Mouse (Mus musculus): ENCODE measurements at regions not wholly inside any gene's neighbourhood (a gene's known extent, or its start where the extent isn't known, plus 50 kb on each side); places are given as distances from the start of the nearest gene placed in this dataset.

- no peak for ATAC-seq (ENCODE audit: low FRiP score, low TSS enrichment)
- WGBS = 77% methylated on average over 7 of the region's 7 CpGs
- no peak overlapping the region for H3K27ac ChIP-seq (replicated peaks)
- H3K4me3 ChIP-seq (ENCODE audit: low read depth, low read length) = no peak overlapping the region
- H3K4me1 ChIP-seq (replicated peaks; ENCODE audit: control insufficient read depth, insufficient read depth) = no peaks in the 10 kb centered on the region
- TF ChIP-seq CTCF (IDR thresholded peaks at IDR 0.05; ENCODE audit: low read depth) (no peak), EP300 (optimal IDR thresholded peaks at IDR 0.05) (no peak)
- no peaks in the 10 kb centered on the region for H3K27me3 ChIP-seq (ENCODE audit: control insufficient read depth, insufficient read depth, low read length)
- no peaks in the 10 kb centered on the region for H3K9me3 ChIP-seq (ENCODE audit: control insufficient read depth, low read length)
- DNase-seq (ENCODE audit: low spot score) = no peak
- H3K9ac ChIP-seq (ENCODE audit: low read length) = no peak overlapping the region
- H3K36me3 ChIP-seq (ENCODE audit: control insufficient read depth, insufficient read depth, low read length) = no peaks in the 10 kb centered on the region
- H3K4me2 ChIP-seq (replicated peaks; ENCODE audit: low read depth) = no peak overlapping the region
These were observed 97.8 kb downstream of the Tmsb4x start for GRCm38 (mm10) chrX:167111059-167111871.

- DNase-seq (ENCODE audit: low spot score) (no peak), ATAC-seq (ENCODE audit: low FRiP score, low TSS enrichment) (no peak)
- Histone ChIP-seq H3K9me3 (ENCODE audit: control insufficient read depth, low read length) (no peaks in the 10 kb centered on the region), H3K4me3 (ENCODE audit: low read depth, low read length) (no peak overlapping the region), H3K4me1 (replicated peaks; ENCODE audit: control insufficient read depth, insufficient read depth) (no peaks in the 10 kb centered on the region), H3K36me3 (ENCODE audit: control insufficient read depth, insufficient read depth, low read length) (no peaks in the 10 kb centered on the region), H3K4me2 (replicated peaks; ENCODE audit: low read depth) (no peak overlapping the region), H3K27me3 (ENCODE audit: control insufficient read depth, insufficient read depth, low read length) (no peaks in the 10 kb centered on the region), H3K27ac (replicated peaks) (no peak overlapping the region), H3K9ac (ENCODE audit: low read length) (no peak overlapping the region)
- 83% methylated on average over 6 of the region's 6 CpGs for WGBS
- no peak for TF ChIP-seq CTCF (IDR thresholded peaks at IDR 0.05; ENCODE audit: low read depth)
- TF ChIP-seq EP300 (optimal IDR thresholded peaks at IDR 0.05) = no peak
These were observed 100.8 kb downstream of the Tmsb4x start for GRCm38 (mm10) chrX:167108356-167108755.

GRCm38 (mm10) chrX:167107469-167107868, 101.6 kb downstream of the Tmsb4x start:
- TF ChIP-seq CTCF (IDR thresholded peaks at IDR 0.05; ENCODE audit: low read depth) (no peak), EP300 (optimal IDR thresholded peaks at IDR 0.05) (no peak)
- H3K4me3 ChIP-seq (ENCODE audit: low read depth, low read length) = no peak overlapping the region
- H3K36me3 ChIP-seq (ENCODE audit: control insufficient read depth, insufficient read depth, low read length) = no peaks in the 10 kb centered on the region
- ATAC-seq (ENCODE audit: low FRiP score, low TSS enrichment) (no peak), DNase-seq (ENCODE audit: low spot score) (no peak)
- no peak overlapping the region for H3K27ac ChIP-seq (replicated peaks)
- no peaks in the 10 kb centered on the region for H3K27me3 ChIP-seq (ENCODE audit: control insufficient read depth, insufficient read depth, low read length)
- no peak overlapping the region for H3K9ac ChIP-seq (ENCODE audit: low read length)
- H3K9me3 ChIP-seq (ENCODE audit: control insufficient read depth, low read length) = no peaks in the 10 kb centered on the region
- no peak overlapping the region for H3K4me2 ChIP-seq (replicated peaks; ENCODE audit: low read depth)
- H3K4me1 ChIP-seq (replicated peaks; ENCODE audit: control insufficient read depth, insufficient read depth) = no peaks in the 10 kb centered on the region
- WGBS = 72% methylated on average over 4 of the region's 4 CpGs

- no peak overlapping the region for H3K4me3 ChIP-seq (ENCODE audit: low read depth, low read length)
These were observed 103.1 kb downstream of the Tmsb4x start for GRCm38 (mm10) chrX:167105931-167106417.

GRCm38 (mm10) chrX:167105354-167105753, 103.8 kb downstream of the Tmsb4x start:
- H3K27ac ChIP-seq (replicated peaks) = no peak overlapping the region
- TF ChIP-seq EP300 (optimal IDR thresholded peaks at IDR 0.05) (no peak), CTCF (IDR thresholded peaks at IDR 0.05; ENCODE audit: low read depth) (no peak)
- WGBS = 81% methylated on average over 4 of the region's 4 CpGs
- no peak overlapping the region for H3K4me3 ChIP-seq (ENCODE audit: low read depth, low read length)
- H3K4me2 ChIP-seq (replicated peaks; ENCODE audit: low read depth) = no peak overlapping the region
- ATAC-seq (ENCODE audit: low FRiP score, low TSS enrichment) = no peak
- H3K9ac ChIP-seq (ENCODE audit: low read length) = no peak overlapping the region
- no peaks in the 10 kb centered on the region for H3K9me3 ChIP-seq (ENCODE audit: control insufficient read depth, low read length)
- no peak for DNase-seq (ENCODE audit: low spot score)
- no peaks in the 10 kb centered on the region for H3K4me1 ChIP-seq (replicated peaks; ENCODE audit: control insufficient read depth, insufficient read depth)
- H3K36me3 ChIP-seq (ENCODE audit: control insufficient read depth, insufficient read depth, low read length) = no peaks in the 10 kb centered on the region
- no peaks in the 10 kb centered on the region for H3K27me3 ChIP-seq (ENCODE audit: control insufficient read depth, insufficient read depth, low read length)

More at GRCm38 (mm10) chrX:167105931-167106417, 103.1 kb downstream of the Tmsb4x start:
- H3K27me3 ChIP-seq (ENCODE audit: control insufficient read depth, insufficient read depth, low read length) = no peaks in the 10 kb centered on the region
- H3K9me3 ChIP-seq (ENCODE audit: control insufficient read depth, low read length) = no peaks in the 10 kb centered on the region
- ATAC-seq (ENCODE audit: low FRiP score, low TSS enrichment) (no peak), DNase-seq (ENCODE audit: low spot score) (no peak)
- WGBS = 67% methylated on average over 11 of the region's 11 CpGs
- no peaks in the 10 kb centered on the region for H3K36me3 ChIP-seq (ENCODE audit: control insufficient read depth, insufficient read depth, low read length)
- no peaks in the 10 kb centered on the region for H3K4me1 ChIP-seq (replicated peaks; ENCODE audit: control insufficient read depth, insufficient read depth)
- no peak overlapping the region for H3K9ac ChIP-seq (ENCODE audit: low read length)
- no peak overlapping the region for H3K4me2 ChIP-seq (replicated peaks; ENCODE audit: low read depth)
- no peak overlapping the region for H3K27ac ChIP-seq (replicated peaks)
- TF ChIP-seq CTCF (IDR thresholded peaks at IDR 0.05; ENCODE audit: low read depth) = no peak
- TF ChIP-seq EP300 (optimal IDR thresholded peaks at IDR 0.05) = no peak

- ATAC-seq (ENCODE audit: low FRiP score, low TSS enrichment) (no peak), DNase-seq (ENCODE audit: low spot score) (no peak)
- no peak overlapping the region for H3K4me3 ChIP-seq (ENCODE audit: low read depth, low read length)
- no peak overlapping the region for H3K4me2 ChIP-seq (replicated peaks; ENCODE audit: low read depth)
- no peaks in the 10 kb centered on the region for H3K4me1 ChIP-seq (replicated peaks; ENCODE audit: control insufficient read depth, insufficient read depth)
- TF ChIP-seq CTCF (IDR thresholded peaks at IDR 0.05; ENCODE audit: low read depth) (no peak), EP300 (optimal IDR thresholded peaks at IDR 0.05) (no peak)
- H3K27me3 ChIP-seq (ENCODE audit: control insufficient read depth, insufficient read depth, low read length) = no peaks in the 10 kb centered on the region
- no peak overlapping the region for H3K27ac ChIP-seq (replicated peaks)
- WGBS = 58% methylated on average over 4 of the region's 4 CpGs
- H3K9ac ChIP-seq (ENCODE audit: low read length) = no peak overlapping the region
- H3K36me3 ChIP-seq (ENCODE audit: control insufficient read depth, insufficient read depth, low read length) = no peaks in the 10 kb centered on the region
- H3K9me3 ChIP-seq (ENCODE audit: control insufficient read depth, low read length) = no peaks in the 10 kb centered on the region
These were observed 104.9 kb downstream of the Tmsb4x start for GRCm38 (mm10) chrX:167104247-167104621.

Measured in stomach, postnatal 0 days (tissue).